Mouse (Mus musculus): Measurements from ENCODE around the gene Mpz. TPM values are rescaled to one million over a fixed set of nuclear protein-coding genes. Genes with fewer than 3 reads are reported as not detected.

Mpz gene
- polyA plus RNA-seq, 1 experiment from 2014 or later, result 1.9 TPM

- WGBS, result 87% methylated on average over 5 of the region's 5 CpGs
- no peaks in the 10 kb centered on the region for H3K4me1 ChIP-seq (ENCODE audit: control insufficient read depth, insufficient read depth, low read length)
- H3K27ac ChIP-seq (replicated peaks; ENCODE audit: low read depth, low read length), result no peak overlapping the region
- H3K4me2 ChIP-seq (ENCODE audit: low read depth, low read length), result no peak overlapping the region
- H3K27me3 ChIP-seq (ENCODE audit: control insufficient read depth, insufficient read depth, low read length), result no peaks in the 10 kb centered on the region
- H3K36me3 ChIP-seq (replicated peaks; ENCODE audit: control insufficient read depth, insufficient read depth, low read depth, low read length), result no peaks in the 10 kb centered on the region
- DNase-seq (ENCODE audit: low spot score) (no peak), ATAC-seq (replicated peaks; ENCODE audit: insufficient number of reproducible peaks, low FRiP score, low TSS enrichment, low read depth) (no peak)
- no peak overlapping the region for H3K4me3 ChIP-seq (ENCODE audit: low read depth, low read length)
- no peaks in the 10 kb centered on the region for H3K9me3 ChIP-seq (replicated peaks; ENCODE audit: control insufficient read depth, low read length)
- H3K9ac ChIP-seq (replicated peaks; ENCODE audit: low read length), result no peak overlapping the region
Observed at GRCm38 (mm10) chr1:171118996-171119395, 31.5 kb upstream of the Mpz start.

DNA sequence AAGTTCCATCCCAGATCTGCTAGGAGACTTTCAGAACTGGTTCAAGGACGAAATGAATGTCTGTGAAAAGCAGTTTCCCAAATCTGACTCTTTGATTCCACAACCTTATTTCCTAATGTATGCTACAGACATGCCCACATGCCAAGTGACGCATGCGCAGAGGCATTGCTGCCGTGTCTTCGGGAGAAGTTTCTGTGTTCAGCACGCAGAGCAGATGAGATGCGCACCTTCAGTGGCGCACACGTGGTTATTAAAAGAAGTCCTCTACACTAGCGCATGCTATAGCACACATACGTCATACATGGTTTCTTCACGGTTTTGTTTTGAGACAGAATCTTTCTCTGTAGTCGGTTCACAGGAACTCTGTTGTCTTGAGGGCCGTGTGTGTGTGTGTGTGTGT is 31.1 kb upstream of the Mpz start:
- Histone ChIP-seq H3K9ac (replicated peaks; ENCODE audit: low read length) (no peak overlapping the region), H3K27me3 (ENCODE audit: control insufficient read depth, insufficient read depth, low read length) (no peaks in the 10 kb centered on the region), H3K36me3 (replicated peaks; ENCODE audit: control insufficient read depth, insufficient read depth, low read depth, low read length) (no peaks in the 10 kb centered on the region), H3K4me3 (ENCODE audit: low read depth, low read length) (no peak overlapping the region), H3K9me3 (replicated peaks; ENCODE audit: control insufficient read depth, low read length) (no peaks in the 10 kb centered on the region), H3K27ac (replicated peaks; ENCODE audit: low read depth, low read length) (no peak overlapping the region), H3K4me1 (ENCODE audit: control insufficient read depth, insufficient read depth, low read length) (no peaks in the 10 kb centered on the region), H3K4me2 (ENCODE audit: low read depth, low read length) (no peak overlapping the region)
- WGBS, result 86% methylated on average over 14 of the region's 14 CpGs
- DNase-seq (ENCODE audit: low spot score), result no peak
- no peak for ATAC-seq (replicated peaks; ENCODE audit: insufficient number of reproducible peaks, low FRiP score, low TSS enrichment, low read depth)

DNA sequence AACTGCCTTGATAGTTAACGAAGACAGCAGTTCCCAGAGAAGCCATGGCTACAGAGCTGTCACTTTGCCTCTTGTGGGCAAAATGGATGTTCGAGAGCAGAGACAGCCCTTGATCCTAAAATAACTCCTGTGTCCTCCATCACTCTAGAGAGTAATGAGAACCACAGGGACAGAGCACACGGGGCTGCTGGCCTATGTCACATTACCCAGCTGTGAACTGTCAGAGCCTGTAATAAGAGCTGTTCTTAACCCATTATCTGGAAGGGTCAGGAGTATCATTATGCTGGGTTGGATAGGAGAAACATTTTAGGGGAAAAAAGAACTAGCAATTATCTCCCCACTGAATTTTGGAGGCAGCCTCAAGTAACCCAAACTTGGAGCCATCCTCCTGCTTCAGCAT is 29.6 kb upstream of the Mpz start:
- 46% methylated on average over 3 of the region's 3 CpGs for WGBS
- no peaks in the 10 kb centered on the region for H3K4me1 ChIP-seq (ENCODE audit: control insufficient read depth, insufficient read depth, low read length)
- H3K4me3 ChIP-seq (ENCODE audit: low read depth, low read length), result no peak overlapping the region
- H3K27ac ChIP-seq (replicated peaks; ENCODE audit: low read depth, low read length), result no peak overlapping the region
- no peak overlapping the region for H3K9ac ChIP-seq (replicated peaks; ENCODE audit: low read length)
- DNase-seq (ENCODE audit: low spot score), result no peak
- H3K9me3 ChIP-seq (replicated peaks; ENCODE audit: control insufficient read depth, low read length), result no peaks in the 10 kb centered on the region
- no peak for ATAC-seq (replicated peaks; ENCODE audit: insufficient number of reproducible peaks, low FRiP score, low TSS enrichment, low read depth)
- no peaks in the 10 kb centered on the region for H3K36me3 ChIP-seq (replicated peaks; ENCODE audit: control insufficient read depth, insufficient read depth, low read depth, low read length)
- no peaks in the 10 kb centered on the region for H3K27me3 ChIP-seq (ENCODE audit: control insufficient read depth, insufficient read depth, low read length)
- no peak overlapping the region for H3K4me2 ChIP-seq (ENCODE audit: low read depth, low read length)

DNA sequence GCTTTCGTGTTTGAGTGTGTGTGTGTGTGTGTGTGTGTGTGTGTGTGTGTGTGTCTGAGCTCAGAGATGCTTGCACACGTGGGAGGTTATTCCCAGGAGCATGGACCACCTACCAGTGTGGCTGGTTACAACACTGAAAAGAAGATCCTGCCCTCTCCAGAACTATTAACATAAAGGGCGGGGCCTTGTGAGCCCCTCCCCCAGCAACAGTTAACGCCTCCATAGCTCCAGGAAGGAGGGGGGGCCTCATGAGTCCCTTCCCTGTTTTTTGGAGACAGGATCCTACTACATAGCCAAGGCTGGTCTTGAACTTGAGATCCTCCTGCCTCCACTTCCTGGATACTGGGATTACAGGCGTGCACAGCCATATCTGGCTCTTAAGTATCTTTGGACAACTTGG is 28.7 kb upstream of the Mpz start:
- DNase-seq (ENCODE audit: low spot score), result no peak
- no peak for ATAC-seq (replicated peaks; ENCODE audit: insufficient number of reproducible peaks, low FRiP score, low TSS enrichment, low read depth)
- Histone ChIP-seq H3K36me3 (replicated peaks; ENCODE audit: control insufficient read depth, insufficient read depth, low read depth, low read length) (no peaks in the 10 kb centered on the region), H3K4me2 (ENCODE audit: low read depth, low read length) (no peak overlapping the region), H3K9ac (replicated peaks; ENCODE audit: low read length) (no peak overlapping the region), H3K27me3 (ENCODE audit: control insufficient read depth, insufficient read depth, low read length) (no peaks in the 10 kb centered on the region), H3K9me3 (replicated peaks; ENCODE audit: control insufficient read depth, low read length) (no peaks in the 10 kb centered on the region), H3K4me3 (ENCODE audit: low read depth, low read length) (no peak overlapping the region), H3K27ac (replicated peaks; ENCODE audit: low read depth, low read length) (no peak overlapping the region), H3K4me1 (ENCODE audit: control insufficient read depth, insufficient read depth, low read length) (no peaks in the 10 kb centered on the region)
- 44% methylated on average over 5 of the region's 5 CpGs for WGBS

DNA sequence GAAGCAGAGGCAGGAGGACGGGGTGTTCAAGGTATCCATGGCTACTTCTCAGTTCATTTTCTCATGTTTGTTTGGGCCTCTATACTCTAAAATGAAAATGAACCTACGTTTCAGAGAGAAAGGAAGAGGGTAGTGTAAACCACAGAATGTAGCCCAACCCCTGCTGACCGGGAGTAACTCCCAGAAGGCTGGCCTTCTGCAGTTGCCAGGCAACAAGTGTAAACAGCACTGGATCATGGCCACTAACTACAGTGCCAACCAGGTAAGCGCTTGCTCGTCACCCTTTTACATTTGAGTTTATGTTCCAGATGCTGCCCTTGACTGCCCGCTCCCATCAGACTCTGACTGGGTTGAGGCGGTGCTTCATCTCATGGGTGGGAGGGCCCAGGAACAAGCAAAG is 27.6 kb upstream of the Mpz start:
- DNase-seq (ENCODE audit: low spot score) (no peak), ATAC-seq (replicated peaks; ENCODE audit: insufficient number of reproducible peaks, low FRiP score, low TSS enrichment, low read depth) (no peak)
- Histone ChIP-seq H3K9ac (replicated peaks; ENCODE audit: low read length) (no peak overlapping the region), H3K9me3 (replicated peaks; ENCODE audit: control insufficient read depth, low read length) (no peaks in the 10 kb centered on the region), H3K27ac (replicated peaks; ENCODE audit: low read depth, low read length) (no peak overlapping the region), H3K4me3 (ENCODE audit: low read depth, low read length) (no peak overlapping the region), H3K4me1 (ENCODE audit: control insufficient read depth, insufficient read depth, low read length) (no peaks in the 10 kb centered on the region), H3K36me3 (replicated peaks; ENCODE audit: control insufficient read depth, insufficient read depth, low read depth, low read length) (no peaks in the 10 kb centered on the region), H3K4me2 (ENCODE audit: low read depth, low read length) (no peak overlapping the region), H3K27me3 (ENCODE audit: control insufficient read depth, insufficient read depth, low read length) (no peaks in the 10 kb centered on the region)
- WGBS, result 29% methylated on average over 7 of the region's 7 CpGs

GRCm38 (mm10) chr1:171124398-171124797 is 26.1 kb upstream of the Mpz start:
- ATAC-seq (replicated peaks; ENCODE audit: insufficient number of reproducible peaks, low FRiP score, low TSS enrichment, low read depth), result no peak
- WGBS, result 86% methylated on average over 5 of the region's 5 CpGs
- Histone ChIP-seq H3K4me1 (ENCODE audit: control insufficient read depth, insufficient read depth, low read length) (no peaks in the 10 kb centered on the region), H3K4me3 (ENCODE audit: low read depth, low read length) (no peak overlapping the region), H3K4me2 (ENCODE audit: low read depth, low read length) (no peak overlapping the region), H3K27me3 (ENCODE audit: control insufficient read depth, insufficient read depth, low read length) (no peaks in the 10 kb centered on the region), H3K36me3 (replicated peaks; ENCODE audit: control insufficient read depth, insufficient read depth, low read depth, low read length) (no peaks in the 10 kb centered on the region; the same call in 1 of the 2 replicates), H3K27ac (replicated peaks; ENCODE audit: low read depth, low read length) (no peak overlapping the region), H3K9ac (replicated peaks; ENCODE audit: low read length) (no peak overlapping the region), H3K9me3 (replicated peaks; ENCODE audit: control insufficient read depth, low read length) (no peaks in the 10 kb centered on the region)
- DNase-seq (ENCODE audit: low spot score), result no peak

DNA sequence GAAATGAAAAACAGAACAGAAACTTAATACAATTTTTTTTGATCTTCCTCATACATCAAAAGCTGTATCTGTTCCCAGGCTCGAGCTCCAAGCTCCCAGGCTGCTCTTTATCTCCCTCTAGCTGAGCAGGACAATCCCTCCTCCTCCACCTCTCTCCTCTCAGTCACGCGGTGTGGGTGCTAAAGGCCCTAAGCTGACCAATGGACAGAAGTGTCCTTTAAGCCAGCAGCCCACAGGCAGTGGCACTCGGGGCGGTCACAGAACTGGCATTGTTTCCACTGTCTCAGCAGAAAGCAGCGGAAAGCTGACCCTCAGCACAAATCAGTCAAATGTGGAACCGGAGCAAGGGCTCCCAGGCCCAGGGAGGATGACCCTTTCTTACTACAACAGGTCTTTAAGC is 21.3 kb upstream of the Mpz start:
- DNase-seq (ENCODE audit: low spot score) (no peak), ATAC-seq (replicated peaks; ENCODE audit: insufficient number of reproducible peaks, low FRiP score, low TSS enrichment, low read depth) (no peak)
- Histone ChIP-seq H3K9me3 (replicated peaks; ENCODE audit: control insufficient read depth, low read length) (no peaks in the 10 kb centered on the region), H3K9ac (replicated peaks; ENCODE audit: low read length) (no peak overlapping the region), H3K4me1 (ENCODE audit: control insufficient read depth, insufficient read depth, low read length) (no peaks in the 10 kb centered on the region), H3K27me3 (ENCODE audit: control insufficient read depth, insufficient read depth, low read length) (no peaks in the 10 kb centered on the region), H3K36me3 (replicated peaks; ENCODE audit: control insufficient read depth, insufficient read depth, low read depth, low read length) (no peaks in the 10 kb centered on the region; the same call in 1 of the 2 replicates), H3K4me2 (ENCODE audit: low read depth, low read length) (no peak overlapping the region), H3K27ac (replicated peaks; ENCODE audit: low read depth, low read length) (no peak overlapping the region), H3K4me3 (ENCODE audit: low read depth, low read length) (no peak overlapping the region)
- 47% methylated on average over 7 of the region's 7 CpGs for WGBS

DNA sequence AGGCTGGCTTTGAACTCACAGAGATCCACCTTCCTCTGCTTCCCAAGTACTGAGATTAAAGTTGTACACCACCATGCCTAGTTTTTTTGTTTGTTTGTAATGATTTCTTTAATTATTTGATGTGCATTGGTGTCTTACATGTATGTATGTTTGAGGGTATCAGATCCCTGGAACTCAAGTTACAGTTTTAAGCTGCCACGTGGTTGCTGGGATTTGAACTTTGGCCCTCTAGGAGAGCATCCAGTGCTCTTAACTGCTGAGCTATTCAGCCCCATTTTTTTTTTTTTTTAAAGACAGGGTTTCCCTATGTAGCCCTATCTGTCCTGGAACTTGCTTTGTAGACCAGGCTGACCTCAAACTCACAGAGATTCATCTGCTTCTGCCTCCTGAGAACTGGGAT is 19.5 kb upstream of the Mpz start:
- Histone ChIP-seq H3K27ac (replicated peaks; ENCODE audit: low read depth, low read length) (no peak overlapping the region), H3K27me3 (ENCODE audit: control insufficient read depth, insufficient read depth, low read length) (no peaks in the 10 kb centered on the region), H3K9me3 (replicated peaks; ENCODE audit: control insufficient read depth, low read length) (no peaks in the 10 kb centered on the region), H3K4me1 (ENCODE audit: control insufficient read depth, insufficient read depth, low read length) (no peaks in the 10 kb centered on the region), H3K36me3 (replicated peaks; ENCODE audit: control insufficient read depth, insufficient read depth, low read depth, low read length) (no peaks in the 10 kb centered on the region; the same call in 1 of the 2 replicates), H3K4me2 (ENCODE audit: low read depth, low read length) (no peak overlapping the region), H3K4me3 (ENCODE audit: low read depth, low read length) (no peak overlapping the region), H3K9ac (replicated peaks; ENCODE audit: low read length) (no peak overlapping the region)
- no peak for ATAC-seq (replicated peaks; ENCODE audit: insufficient number of reproducible peaks, low FRiP score, low TSS enrichment, low read depth)
- DNase-seq (ENCODE audit: low spot score), result no peak
- WGBS, result 63% methylated on average over 1 of the region's 1 CpGs
